Mouse (Mus musculus) embryonic stem cell, embryonic (primary cell): Measurements from ENCODE around the gene Klhl29.

ENCODE experiments used
- CTCF ChIA-PET, 4 experiments: fragments of 300-600 bp in 2 of 4; fragments of 350-600 bp in 2 of 4; sonication (Branson Sonifier 250); formaldehyde crosslinking; loops; one replicate each; lab custom pipeline; 2022; ENCODE audit warnings: inconsistent platforms in 2 of 4; lab: Charles Lee
- POLR2A ChIA-PET, 4 experiments: fragments of 300-600 bp in 2 of 4; fragments of 350-600 bp in 2 of 4; sonication (Branson Sonifier 250); formaldehyde crosslinking; loops; one replicate each; lab custom pipeline; 2022; ENCODE audit warnings: antibody characterized with exemption in 4 of 4, inconsistent platforms in 1 of 4; lab: Charles Lee

Gene Klhl29

DNA sequence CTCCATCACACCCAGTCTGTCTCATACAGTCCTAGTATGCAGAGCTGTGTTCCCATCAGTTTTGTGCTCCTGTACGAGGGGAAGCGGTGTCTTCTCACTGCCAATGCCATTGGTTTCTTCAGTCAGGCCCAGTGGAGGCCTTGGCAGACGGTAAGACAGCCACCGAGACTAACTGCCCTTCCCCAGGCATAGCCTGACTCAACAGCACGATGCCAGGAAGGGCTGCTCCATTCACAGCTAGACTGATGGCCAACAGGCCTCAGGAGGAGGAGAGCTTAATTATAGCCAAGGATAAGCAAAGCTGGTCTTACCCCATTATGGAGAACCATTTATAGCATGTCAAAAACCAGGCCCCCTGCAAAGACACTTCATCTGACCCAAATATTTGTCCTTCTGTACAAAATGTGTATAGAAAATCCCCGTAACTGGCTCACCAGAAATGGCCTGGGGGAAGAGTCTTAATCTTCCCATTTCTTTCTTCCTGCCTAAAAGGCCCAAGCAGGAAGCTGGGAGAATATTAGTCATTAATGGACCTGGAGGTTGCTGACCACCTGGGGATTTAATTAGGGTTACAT, 44.9 kb downstream of the Klhl29 start:
- CTCF ChIA-PET = interaction anchor here in 2 of 4 experiments (0.6 to 1.5 kb wide), 2 partner anchors 15 to 80 kb away, joined by 3 to 5 read pairs; no protein-coding TSS in a partner anchor
- POLR2A ChIA-PET = no interaction called here

DNA sequence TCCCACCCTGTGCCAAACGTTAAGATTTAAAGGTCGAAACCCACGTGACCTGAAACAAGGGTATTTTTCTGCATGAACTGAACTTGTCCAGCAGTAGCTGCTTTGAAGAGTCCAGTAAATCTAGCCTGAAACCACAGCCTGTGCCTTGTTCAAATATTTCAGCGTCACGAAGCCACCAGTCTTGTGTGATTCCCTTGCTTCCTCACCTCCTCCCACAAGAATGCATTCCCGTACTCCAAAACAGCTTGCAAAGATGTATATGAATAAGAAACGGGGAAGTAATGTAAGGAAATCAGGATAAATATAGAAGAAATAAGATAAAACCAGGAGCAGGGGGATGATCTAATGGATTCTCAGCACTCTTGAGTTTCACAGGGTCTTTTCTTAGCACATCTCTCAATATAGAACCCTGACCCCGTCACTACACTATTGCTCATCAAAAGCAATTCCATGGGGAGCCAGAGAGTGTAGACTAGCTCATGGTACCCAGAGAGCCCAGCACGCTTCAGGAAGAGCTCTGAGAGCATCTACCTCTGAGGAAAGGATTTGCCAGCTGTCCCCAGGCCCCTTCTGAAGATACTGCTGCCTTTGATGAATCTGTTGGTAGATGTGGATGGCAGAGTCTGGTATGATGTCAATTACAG, 52.9 kb downstream of the Klhl29 start:
- CTCF ChIA-PET = no interaction called here
- POLR2A ChIA-PET = no interaction called here

DNA sequence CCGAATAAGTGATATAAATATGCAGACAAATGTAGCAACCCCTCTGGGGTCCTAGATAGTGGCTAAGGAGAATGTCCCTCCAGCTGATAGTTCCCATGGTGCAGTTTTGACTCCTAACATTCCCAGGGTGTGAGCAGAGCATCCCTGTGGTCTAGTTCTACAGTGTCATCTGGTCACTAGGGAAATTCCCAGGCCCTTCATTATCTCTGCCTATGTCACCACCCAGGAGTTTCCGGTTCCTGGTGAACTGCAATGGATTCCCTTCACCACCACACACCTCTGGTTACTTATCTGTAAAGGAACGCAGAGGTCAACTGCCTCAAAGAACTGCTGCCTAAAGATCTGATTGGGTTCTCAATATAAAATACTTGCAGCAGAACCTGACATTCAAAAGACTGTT, 54.5 kb downstream of the Klhl29 start:
- CTCF ChIA-PET = no interaction called here
- POLR2A ChIA-PET = no interaction called here

DNA sequence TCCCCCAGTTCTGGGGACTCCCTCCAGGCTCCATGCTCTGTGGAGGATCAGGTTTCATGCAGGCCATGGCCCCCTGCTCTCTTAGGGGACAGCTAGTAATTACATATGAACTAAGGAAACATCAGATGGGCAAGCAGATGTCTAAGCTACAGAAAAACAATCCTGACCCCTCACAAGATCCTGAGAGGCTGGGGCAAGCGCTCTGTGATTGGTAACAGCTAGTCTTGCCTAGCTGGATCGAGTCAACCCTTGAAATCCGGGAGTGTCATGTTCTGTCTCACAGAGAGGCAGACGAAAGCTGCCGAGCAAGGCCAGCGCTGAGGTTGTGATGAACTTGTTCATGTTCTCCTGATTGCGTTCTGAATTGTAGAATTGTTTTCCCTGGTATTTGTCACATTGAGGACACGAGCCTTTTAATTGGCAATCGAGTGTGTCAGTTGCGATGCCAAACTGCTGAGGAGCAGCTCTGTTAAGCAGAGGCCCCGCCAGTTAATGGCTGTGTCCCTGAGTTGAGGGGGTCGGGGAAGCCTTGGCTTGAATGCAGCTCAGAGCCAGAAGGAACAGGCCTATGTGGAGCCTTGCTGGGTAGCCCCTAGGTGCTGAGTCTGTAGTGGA, 56.0 kb downstream of the Klhl29 start:
- ChIA-PET POLR2A (interaction anchor here in 1 of 4 experiments (0.7 kb wide), 1 partner anchor 56 kb away, joined by 3 read pairs; the partner anchor contains the start of gene Klhl29), CTCF (interaction anchor here in 1 of 4 experiments (1.1 kb wide), 1 partner anchor 91 kb away, joined by 3 read pairs; no protein-coding TSS in a partner anchor)

DNA sequence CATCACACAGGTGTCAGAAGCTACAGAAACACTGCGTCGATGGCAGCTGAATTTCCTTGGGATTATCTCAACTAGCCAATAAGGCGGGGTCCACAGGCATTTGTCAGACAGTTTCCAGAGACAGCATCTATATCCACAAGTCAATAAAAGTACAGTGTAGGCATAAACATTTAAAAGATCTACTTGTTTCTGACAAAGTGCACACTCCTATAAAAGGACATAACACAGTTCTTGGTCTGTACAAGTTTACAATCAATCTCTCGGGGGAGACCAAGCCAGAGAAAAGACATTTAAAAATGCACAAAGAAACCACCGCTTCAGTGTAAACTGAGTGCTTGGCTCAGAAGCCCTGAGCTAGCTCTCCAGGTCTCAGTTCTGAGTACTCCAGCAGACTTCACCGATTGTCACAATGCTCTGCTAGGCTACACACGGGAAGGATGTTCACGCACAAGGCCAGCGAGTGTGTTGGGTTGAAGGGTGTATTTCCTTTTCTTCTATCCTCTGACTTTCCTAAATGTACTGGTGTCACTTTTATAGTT, 59.4 kb downstream of the Klhl29 start:
- CTCF ChIA-PET = interaction anchor here in 1 of 4 experiments (0.7 kb wide), 1 partner anchor 15 kb away, joined by 3 read pairs; no protein-coding TSS in a partner anchor
- POLR2A ChIA-PET = no interaction called here

DNA sequence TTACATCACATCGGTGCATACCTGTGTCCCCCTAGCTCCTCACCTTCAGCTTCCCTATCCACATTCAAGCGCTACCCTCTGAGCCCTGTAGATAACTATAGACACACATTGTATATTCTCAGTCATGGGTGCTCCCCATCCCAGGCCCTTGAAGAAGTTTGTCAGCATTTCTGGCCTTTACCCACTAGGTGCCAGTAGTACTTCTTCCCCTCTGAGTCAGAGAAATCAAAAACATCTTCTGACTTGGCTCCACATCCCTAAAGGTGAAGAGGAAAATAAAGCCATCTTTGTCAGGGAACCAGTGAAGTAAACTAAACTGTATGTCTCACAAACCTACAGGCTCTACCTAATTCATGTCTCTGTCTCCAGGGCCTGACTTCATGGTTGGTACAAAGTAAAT, 67.6 kb downstream of the Klhl29 start:
- CTCF ChIA-PET = no interaction called here

DNA sequence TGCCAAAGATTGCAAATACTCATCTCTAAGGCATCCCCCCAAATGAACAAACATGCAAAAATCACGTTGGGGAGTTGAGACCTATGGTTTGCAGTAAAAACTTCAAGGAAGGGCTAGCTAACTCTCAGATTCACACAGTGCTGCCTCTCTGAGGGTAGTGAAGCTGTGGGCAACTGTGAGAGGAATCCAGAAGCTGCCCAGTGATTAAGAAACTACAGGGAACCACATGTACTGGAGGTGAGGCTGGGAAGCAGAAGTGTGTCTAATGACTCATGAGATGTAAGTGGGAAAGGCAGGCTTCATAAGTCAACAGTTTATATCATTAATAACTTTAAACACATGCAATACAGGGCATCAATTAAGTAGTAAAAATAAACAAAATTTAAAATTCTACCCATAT, 70.0 kb downstream of the Klhl29 start:
- CTCF ChIA-PET = interaction anchor here in 1 of 4 experiments (0.7 kb wide), 1 partner anchor 25 kb away, joined by 6 read pairs; no protein-coding TSS in a partner anchor
- POLR2A ChIA-PET = no interaction called here

More for the DNA sequence above, 67.6 kb downstream of the Klhl29 start:
- POLR2A ChIA-PET = no interaction called here

DNA sequence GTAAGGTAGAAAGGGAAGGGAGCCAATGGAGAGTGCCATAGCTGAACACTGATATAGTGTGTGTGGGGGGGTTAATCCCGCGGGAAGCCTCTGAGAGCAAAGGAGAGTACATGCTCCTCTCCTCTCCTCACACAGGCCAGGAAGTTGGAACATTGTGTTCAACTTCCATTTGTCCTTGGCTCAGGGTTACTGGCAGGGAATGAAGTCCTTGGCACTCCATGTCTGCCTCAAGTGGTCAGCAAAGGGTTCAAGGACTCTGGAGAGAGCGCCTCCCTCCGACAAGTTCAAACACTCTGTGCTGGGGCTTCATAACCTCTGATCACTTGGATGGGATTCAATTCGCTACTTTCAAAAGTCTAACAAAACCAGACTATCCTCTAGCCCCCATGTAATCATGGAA, 71.6 kb downstream of the Klhl29 start:
- CTCF ChIA-PET = no interaction called here
- POLR2A ChIA-PET = no interaction called here

DNA sequence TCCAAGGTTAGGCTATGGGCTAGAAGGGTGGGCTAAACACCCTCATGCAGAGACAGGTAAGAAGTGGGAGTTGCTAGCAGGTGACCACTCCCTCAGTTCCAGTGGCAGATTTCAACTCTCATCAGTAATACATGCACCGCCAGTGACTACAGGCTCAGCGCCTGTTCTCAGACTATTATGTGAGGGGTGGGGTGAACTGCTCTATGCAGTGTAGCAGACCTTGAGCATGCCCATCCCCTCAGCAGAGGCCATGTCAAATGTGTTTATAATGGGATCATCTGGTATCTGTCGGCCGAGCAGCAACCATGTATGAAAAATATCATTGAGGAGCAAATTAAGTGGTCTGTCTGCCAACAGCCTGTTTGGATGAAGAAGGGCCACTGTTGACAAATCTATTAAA, 72.4 kb downstream of the Klhl29 start:
- POLR2A ChIA-PET = no interaction called here
- CTCF ChIA-PET = no interaction called here

DNA sequence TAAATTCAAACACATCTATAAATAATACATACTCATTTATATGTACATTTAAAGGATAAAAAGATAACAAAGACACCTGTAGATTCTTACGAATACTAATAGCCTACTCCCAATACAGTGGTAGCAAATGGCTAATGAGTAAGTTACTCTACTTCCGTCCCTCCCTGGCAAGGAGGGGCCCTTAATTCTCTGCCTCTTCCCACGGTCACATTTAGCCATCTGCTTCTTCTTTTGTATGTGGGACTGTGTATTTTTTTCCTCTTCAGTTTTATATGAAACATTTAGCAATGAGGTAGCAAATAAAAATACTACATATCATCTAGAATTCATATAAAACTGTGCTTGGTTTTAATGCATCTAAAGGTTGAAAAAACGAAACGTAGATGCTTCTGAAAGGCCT, 73.6 kb downstream of the Klhl29 start:
- POLR2A ChIA-PET = no interaction called here

DNA sequence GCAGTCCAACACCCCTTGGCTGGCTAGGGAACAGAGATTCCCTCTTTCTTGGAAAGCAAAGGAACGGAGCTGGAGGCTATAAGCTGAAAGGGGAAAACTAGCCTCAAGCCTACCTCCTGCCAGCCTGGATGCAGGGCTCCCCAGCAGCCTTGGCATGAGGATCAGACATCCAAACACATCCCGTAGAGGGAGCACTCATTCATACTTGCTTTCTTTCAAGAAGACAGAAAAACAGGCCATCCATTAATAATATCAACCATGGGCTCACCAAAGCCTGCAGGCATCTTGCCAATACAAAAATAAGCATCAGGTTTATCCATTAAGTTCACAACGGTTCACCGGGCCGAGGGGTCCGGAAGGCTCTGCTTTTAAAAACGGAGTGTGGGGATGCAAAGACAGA, 79.1 kb downstream of the Klhl29 start:
- ChIA-PET CTCF (no interaction called here), POLR2A (no interaction called here)

More for the DNA sequence above, 73.6 kb downstream of the Klhl29 start:
- CTCF ChIA-PET = no interaction called here

DNA sequence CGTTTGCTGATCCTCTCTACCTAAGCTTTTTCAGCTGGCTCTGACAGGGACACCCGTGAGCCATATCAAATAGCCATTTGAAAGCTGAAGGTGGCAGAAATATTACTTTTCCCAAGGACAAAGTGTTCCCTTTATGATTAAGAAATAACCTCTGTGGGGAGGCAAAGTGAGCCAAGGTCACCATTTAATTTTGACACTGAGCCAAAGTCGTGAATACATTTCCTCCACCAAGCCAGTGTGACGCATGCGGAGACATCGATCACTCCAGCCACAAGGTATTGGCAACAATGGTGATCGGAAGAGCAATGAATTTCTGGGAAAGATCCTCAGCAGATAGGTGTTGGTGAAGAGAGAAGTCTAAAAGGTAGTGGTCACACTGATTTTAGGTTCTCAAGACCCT, 83.2 kb downstream of the Klhl29 start:
- CTCF ChIA-PET = no interaction called here
- POLR2A ChIA-PET = interaction anchor here in 1 of 4 experiments (0.6 kb wide), 1 partner anchor 14 kb away, joined by 3 read pairs; no protein-coding TSS in a partner anchor

DNA sequence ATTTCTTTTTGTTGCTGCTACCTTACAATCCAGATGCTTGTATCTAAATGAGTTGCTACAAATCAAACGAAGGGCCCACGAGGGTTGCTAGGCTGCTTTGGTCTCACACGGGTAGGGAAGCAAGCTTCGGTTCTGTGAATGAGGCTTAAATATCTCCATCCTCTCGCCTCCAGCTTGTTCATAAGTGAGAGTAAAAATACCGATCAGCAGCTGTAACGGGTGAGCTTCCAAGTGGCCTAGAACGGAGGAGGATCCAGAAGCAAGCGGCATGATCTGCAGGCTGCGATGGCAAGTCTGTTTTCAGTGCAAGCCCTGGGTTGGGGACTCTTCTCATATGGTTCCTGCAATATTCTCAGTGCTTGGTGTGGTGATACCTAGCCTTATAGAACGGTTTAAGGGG, 89.9 kb downstream of the Klhl29 start:
- ChIA-PET CTCF (no interaction called here), POLR2A (no interaction called here)

DNA sequence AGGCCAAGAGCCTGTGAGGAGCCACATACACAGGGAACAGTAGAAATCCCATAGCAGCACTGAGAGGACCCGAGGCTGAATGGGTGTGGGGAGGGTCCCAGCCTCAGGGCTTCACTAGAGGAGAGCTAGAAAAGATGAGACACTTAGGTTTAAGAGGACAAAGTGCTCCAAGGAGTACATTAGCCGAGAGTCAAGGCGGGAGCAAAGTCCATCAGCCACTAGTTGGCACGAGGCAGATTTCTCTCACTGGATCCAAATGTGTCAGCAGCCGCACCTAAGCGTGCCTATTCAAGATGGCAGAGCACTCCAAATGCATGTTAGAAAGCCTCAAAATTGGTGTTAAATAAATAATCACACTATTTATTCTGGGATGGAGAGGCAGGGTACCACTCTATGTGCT, 90.5 kb downstream of the Klhl29 start:
- POLR2A ChIA-PET = no interaction called here
- CTCF ChIA-PET = no interaction called here

DNA sequence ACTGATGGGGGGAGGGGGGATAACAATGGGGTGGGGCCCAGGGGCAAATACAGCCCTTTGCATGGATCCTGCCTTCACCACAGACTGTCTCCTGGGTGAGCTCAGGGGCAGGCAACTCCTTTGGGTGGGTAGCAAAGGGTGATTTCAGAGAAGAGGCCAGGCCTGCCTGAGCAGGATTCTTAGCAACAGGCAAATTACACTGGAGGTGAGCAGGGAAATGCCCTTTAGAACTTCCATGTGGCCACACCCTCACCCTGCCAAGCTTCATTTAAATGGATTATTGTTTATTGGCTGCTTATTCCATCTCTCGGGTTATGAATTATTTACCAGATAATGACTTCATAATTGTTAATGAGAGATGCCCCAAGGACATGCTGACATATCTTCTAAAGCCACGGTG, 91.8 kb downstream of the Klhl29 start:
- POLR2A ChIA-PET = no interaction called here
- CTCF ChIA-PET = no interaction called here

DNA sequence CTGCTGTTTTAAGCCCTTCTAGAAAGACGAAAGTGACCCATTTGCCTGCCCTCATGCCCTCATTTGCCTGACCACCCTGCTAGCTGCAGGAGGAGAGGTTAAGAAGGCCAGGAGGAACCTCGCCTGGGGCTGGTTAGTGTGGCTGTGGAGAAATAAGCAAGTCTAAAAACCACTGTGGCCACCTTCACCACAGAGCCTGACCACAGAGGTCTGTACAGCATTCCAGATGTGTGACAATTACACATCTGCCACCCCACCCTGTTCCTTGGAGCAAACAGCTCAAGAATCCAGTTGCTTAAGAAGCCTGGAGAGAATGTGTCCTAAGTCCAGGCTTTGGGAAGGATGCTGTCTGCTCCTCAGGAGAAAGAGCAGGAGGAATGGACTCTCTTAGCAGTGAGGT, 92.9 kb downstream of the Klhl29 start:
- ChIA-PET POLR2A (no interaction called here), CTCF (no interaction called here)

DNA sequence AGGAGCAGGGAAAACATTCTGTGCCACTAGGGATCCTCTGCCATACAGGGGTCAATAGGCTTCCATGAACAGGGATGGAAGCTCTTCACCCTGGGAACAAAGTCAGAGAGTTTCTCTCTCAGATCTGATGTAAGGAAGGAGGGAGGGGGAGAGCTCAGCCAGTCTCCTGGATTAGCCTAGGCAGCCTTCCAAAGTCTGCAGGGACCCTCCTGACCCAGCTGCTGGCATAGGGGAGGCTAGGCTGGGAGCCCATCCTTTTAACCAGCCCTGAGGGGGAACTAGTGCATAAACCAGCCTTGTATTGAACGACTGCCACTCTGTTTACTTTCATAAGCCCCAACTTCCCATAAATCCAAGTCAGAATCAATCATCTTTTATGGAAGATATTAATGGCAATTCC, 95.6 kb downstream of the Klhl29 start:
- CTCF ChIA-PET = interaction anchor here in 1 of 4 experiments (0.6 to 0.7 kb wide), 2 partner anchors 26 to 257 kb away, joined by 4 to 6 read pairs; no protein-coding TSS in a partner anchor
- POLR2A ChIA-PET = no interaction called here

DNA sequence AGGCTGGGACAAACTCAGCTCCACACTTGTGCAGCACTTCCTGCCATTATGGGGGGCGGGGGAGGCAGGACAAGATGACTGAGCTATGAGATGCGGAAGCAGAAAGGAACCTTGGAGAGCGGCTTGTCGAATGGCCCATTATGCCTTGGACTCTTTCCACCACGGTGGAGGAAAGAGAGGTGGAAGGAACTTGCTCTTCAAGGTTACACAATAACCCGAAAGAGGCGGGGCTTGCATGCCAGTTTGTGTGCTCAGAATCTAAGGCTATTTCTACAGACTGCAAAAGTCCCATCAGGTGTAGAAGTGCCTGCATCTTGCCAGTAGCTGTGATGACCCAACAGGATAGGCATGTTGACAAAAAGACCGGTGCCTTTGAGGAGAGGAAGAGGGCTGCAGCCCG, 98.5 kb downstream of the Klhl29 start:
- POLR2A ChIA-PET = interaction anchor here in 2 of 4 experiments (0.6 to 0.7 kb wide), 2 partner anchors 10 to 12 kb away, joined by 3 read pairs; no protein-coding TSS in a partner anchor
- CTCF ChIA-PET = no interaction called here

DNA sequence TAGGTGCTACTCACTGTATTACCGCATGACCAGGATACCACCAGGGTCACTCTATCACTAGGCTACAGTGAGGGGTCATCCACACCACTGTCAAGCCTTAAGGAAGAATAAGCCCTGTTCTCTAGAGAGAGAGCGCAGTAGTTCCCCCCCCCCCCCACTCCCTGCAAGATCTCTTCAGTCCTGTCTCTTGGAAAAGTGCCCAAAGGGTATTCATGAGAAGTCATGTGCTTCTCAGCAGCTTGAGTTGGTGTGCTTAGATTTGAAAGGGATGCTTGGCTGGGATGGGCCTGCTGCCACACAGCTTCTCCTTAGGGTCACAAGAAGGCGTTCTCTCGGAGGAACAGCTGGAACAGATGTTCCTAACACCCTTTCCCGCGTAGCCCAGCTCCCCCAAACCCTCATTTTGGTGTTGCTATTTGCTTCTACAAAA, 100.0 kb downstream of the Klhl29 start:
- POLR2A ChIA-PET = interaction anchor here in 1 of 4 experiments (0.6 kb wide), 1 partner anchor 15 kb away, joined by 5 read pairs; no protein-coding TSS in a partner anchor

DNA sequence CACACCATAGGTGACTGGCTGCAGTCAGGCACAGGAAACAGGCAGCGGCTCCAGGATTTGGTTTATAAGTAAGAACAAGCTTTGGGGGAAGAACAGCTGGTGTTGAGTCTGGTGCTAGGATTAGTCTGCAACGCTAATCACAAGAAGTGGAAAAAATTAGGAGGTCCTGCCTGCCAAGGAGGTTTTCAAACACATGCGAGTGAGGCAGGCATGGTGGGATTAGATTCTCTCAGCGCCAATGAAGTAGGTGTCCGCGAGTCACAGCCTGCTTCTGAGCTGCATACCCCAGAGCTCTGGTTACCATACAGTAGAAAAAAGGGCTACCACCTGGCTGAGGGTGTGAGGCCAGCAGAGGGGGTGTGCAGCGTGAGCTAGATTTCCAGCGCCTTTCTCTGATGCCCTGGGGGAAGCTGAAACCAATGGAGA, 101.0 kb downstream of the Klhl29 start:
- POLR2A ChIA-PET = no interaction called here

More for the DNA sequence above, 100.0 kb downstream of the Klhl29 start:
- CTCF ChIA-PET = no interaction called here

More for the DNA sequence above, 101.0 kb downstream of the Klhl29 start:
- CTCF ChIA-PET = no interaction called here
